Mouse (Mus musculus) midbrain, embryonic 14.5 days (tissue): ENCODE measurements around the gene Prkch. TPM values are rescaled to one million over a fixed set of nuclear protein-coding genes. Genes with fewer than 3 reads are reported as not detected.

Source experiments
- ATAC-seq: fragments of 200-750 bp; cut with Nextera tagmentation; 2 replicates; pipeline ENCODE4 v1.8.0; 2017; ENCODE audit warnings: moderate number of reproducible peaks, moderate library complexity; ENCODE audit not compliant: low FRiP score, low TSS enrichment
- DNase-seq: peaks from one replicate; pipeline ENCODE4 v3.0.0-alpha.2; 2015
- H3K27ac ChIP-seq: fragments of 300-500 bp; sonication (generic); replicated peaks from 2 replicates; pipeline ENCODE4 v1.5.1; 2014; ENCODE audit warnings: mild to moderate bottlenecking, low read depth, low read length, moderate library complexity
- H3K27me3 ChIP-seq: fragments of 300-500 bp; sonication (generic); 2 replicates; pipeline ENCODE4 v1.6.1; 2014; ENCODE audit warnings: low read length, control low read depth, mixed read lengths; ENCODE audit not compliant: control insufficient read depth, insufficient read depth
- H3K36me3 ChIP-seq: fragments of 300-500 bp; sonication (generic); 2 replicates; pipeline ENCODE4 v1.6.1; 2014; ENCODE audit warnings: low read length, control low read depth; ENCODE audit not compliant: control insufficient read depth, insufficient read depth
- H3K4me1 ChIP-seq: fragments of 300-500 bp; sonication (generic); 2 replicates; pipeline ENCODE4 v1.6.1; 2014; ENCODE audit warnings: mild to moderate bottlenecking, antibody characterized with exemption, low read length, control low read depth; ENCODE audit not compliant: control insufficient read depth, insufficient read depth
- H3K4me2 ChIP-seq: fragments of 300-500 bp; sonication (generic); 2 replicates; pipeline ENCODE4 v1.6.1; 2014; ENCODE audit warnings: mild to moderate bottlenecking, low read length, moderate library complexity
- H3K4me3 ChIP-seq: fragments of 300-500 bp; sonication (generic); replicated peaks from 2 replicates; pipeline ENCODE4 v1.5.1; 2014; ENCODE audit warnings: low read depth, low read length
- H3K9ac ChIP-seq: fragments of 300-500 bp; sonication (generic); replicated peaks from 2 replicates; pipeline ENCODE4 v1.6.1; 2014; ENCODE audit warnings: mild to moderate bottlenecking, low read length, moderate library complexity
- H3K9me3 ChIP-seq: fragments of 300-500 bp; sonication (generic); 2 replicates; pipeline ENCODE4 v1.6.1; 2016; ENCODE audit warnings: low read length, control low read depth, mixed read lengths; ENCODE audit not compliant: control insufficient read depth
- WGBS: fragments of 180-500 bp; shearing (Covaris S2); extraction: QIAGEN DNeasy Blood & Tissue Kit; methylation state at CpG from one replicate; pipeline ENCODE4 v1.1.7; 2014; 5-methylcytosine and 5-hydroxymethylcytosine counted together
- polyA plus RNA-seq: library from polyadenylated mRNA; unstranded; fragments of >200 nt; fragmentation: Nextera tagmentation; extraction: Ambion mirVana; gene quantifications from 2 replicates; pipeline ENCODE4 v1.2.1, GENCODE M21; 2014

The Prkch gene
- polyA plus RNA-seq, 1 experiment from 2014 or later: 8.7 TPM

DNA sequence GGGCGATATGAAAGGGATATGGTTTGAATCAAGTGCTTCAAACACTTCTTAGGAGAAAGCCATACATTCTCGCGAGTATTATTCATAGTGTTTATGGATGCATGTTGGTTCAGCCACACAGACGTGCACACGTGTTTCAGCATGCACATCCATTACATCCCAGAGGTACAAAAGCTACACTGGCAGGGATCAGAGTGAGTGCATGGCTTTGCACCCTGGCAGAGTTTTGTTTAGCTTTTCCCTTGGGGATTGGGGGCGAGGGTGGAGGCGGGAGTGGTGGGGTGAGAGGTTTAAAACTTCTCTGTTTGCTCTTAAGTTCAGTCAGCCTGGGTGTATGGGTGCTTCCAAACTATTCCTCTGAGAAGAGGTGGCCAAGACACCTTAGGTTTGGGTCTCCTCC lies 1.3 kb downstream of the Prkch start:
- DNase-seq (peak; percentile 39), ATAC-seq (no peak)
- Histone ChIP-seq H3K9ac (peak overlapping the region; percentile 70; the same call in 1 of the 2 replicates), H3K4me1 (peaks cover 15% of the 10 kb centered on the region), H3K27me3 (peaks cover 15% of the 10 kb centered on the region), H3K27ac (no peak overlapping the region), H3K4me2 (peak overlapping the region; percentile 93), H3K9me3 (no peaks in the 10 kb centered on the region), H3K36me3 (no peaks in the 10 kb centered on the region), H3K4me3 (peak overlapping the region; percentile 73)
- under 1% methylated on average over 7 of the region's 7 CpGs for WGBS

DNA sequence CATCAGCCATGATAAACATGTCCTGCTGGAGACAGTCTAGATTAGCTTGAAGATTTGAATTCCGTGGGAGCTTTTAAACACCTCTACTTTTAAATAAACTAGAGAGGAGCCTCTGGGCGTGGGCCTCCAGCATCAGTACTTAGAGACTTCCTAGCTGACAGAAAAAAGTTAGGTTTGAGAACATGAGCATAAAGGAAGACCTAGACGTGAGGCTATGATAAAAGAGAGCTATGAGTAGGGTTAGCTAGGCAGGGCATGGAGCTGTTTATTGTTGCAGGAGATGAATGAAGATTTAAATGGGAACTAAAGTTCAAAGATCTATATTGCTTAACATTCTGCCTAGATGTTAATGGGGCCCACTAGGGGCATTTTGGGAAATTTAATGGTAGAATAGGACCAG lies 2.7 kb downstream of the Prkch start:
- Histone ChIP-seq H3K27ac (no peak overlapping the region), H3K9ac (no peak overlapping the region), H3K9me3 (no peaks in the 10 kb centered on the region), H3K4me3 (no peak overlapping the region), H3K27me3 (peaks cover 15% of the 10 kb centered on the region), H3K4me2 (no peak overlapping the region), H3K36me3 (no peaks in the 10 kb centered on the region), H3K4me1 (peaks cover 15% of the 10 kb centered on the region)
- 69% methylated on average over 3 of the region's 3 CpGs for WGBS
- DNase-seq: no peak
- ATAC-seq: no peak

DNA sequence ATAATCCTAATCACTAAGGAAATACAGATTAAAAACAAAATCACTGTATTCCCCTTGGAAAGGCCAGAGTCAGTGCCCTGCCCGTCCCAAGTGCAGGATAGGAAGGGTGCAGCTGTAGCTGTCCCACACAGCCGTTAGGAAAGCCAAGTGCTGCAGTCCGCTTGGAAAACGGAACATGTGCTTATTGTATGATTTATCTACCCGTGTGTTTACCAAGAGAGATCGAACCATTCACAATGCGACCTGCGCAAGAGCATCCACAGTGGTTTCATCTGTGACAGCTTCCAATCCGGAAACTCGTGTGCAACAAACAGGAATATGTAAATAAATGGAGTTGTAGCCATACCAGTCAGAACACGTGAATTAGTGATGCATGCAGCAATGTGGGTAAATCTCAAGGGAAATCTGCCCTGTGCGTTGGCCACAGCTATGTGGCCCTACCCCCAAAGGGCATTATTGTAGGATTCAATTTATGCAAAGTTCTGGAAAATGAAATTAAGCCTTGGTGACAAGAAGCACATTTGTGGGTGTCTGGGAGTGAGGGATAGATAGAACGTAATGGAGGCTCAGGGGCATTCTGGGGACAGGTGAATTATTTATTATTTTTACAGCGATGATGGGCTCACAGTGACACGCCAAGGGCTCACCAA lies 6.2 kb downstream of the Prkch start:
- DNase-seq (peak; percentile 8), ATAC-seq (no peak)
- H3K27ac ChIP-seq: no peak overlapping the region
- H3K4me1 ChIP-seq: peaks cover 5% of the 10 kb centered on the region; the same call in 1 of the 2 replicates
- H3K4me3 ChIP-seq: no peak overlapping the region
- H3K4me2 ChIP-seq: no peak overlapping the region
- H3K36me3 ChIP-seq: no peaks in the 10 kb centered on the region
- H3K27me3 ChIP-seq: peaks cover 10% of the 10 kb centered on the region
- H3K9me3 ChIP-seq: no peaks in the 10 kb centered on the region
- H3K9ac ChIP-seq: no peak overlapping the region
- 66% methylated on average over 15 of the region's 15 CpGs for WGBS

DNA sequence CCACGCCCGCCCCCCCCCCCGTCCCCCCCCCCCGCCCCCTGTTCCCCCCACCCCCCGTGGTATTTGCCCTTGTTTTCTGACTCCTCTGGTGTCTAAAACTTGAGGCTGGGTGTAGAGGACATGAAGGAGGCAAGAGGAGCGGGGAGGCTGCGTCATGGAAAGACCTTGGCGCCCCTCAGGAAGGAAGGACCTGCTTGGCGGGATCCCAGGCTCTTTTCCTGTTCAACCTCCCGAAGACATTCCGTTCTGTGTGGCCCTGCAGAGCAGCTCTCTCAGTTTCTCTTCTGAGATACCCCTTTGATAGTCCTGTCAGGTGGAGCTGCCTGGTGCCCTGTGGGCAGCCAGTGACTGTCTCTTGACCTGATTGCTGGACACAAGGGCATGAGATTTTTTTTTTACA lies 7.0 kb downstream of the Prkch start:
- H3K9ac ChIP-seq: no peak overlapping the region
- H3K36me3 ChIP-seq: no peaks in the 10 kb centered on the region
- no peak overlapping the region for H3K4me2 ChIP-seq
- no peak overlapping the region for H3K4me3 ChIP-seq
- peaks cover 3% of the 10 kb centered on the region; the same call in 1 of the 2 replicates for H3K27me3 ChIP-seq
- WGBS: 74% methylated on average over 9 of the region's 11 CpGs
- ATAC-seq: no peak
- H3K27ac ChIP-seq: no peak overlapping the region
- no peaks in the 10 kb centered on the region for H3K9me3 ChIP-seq
- no peak for DNase-seq
- H3K4me1 ChIP-seq: no peaks in the 10 kb centered on the region

DNA sequence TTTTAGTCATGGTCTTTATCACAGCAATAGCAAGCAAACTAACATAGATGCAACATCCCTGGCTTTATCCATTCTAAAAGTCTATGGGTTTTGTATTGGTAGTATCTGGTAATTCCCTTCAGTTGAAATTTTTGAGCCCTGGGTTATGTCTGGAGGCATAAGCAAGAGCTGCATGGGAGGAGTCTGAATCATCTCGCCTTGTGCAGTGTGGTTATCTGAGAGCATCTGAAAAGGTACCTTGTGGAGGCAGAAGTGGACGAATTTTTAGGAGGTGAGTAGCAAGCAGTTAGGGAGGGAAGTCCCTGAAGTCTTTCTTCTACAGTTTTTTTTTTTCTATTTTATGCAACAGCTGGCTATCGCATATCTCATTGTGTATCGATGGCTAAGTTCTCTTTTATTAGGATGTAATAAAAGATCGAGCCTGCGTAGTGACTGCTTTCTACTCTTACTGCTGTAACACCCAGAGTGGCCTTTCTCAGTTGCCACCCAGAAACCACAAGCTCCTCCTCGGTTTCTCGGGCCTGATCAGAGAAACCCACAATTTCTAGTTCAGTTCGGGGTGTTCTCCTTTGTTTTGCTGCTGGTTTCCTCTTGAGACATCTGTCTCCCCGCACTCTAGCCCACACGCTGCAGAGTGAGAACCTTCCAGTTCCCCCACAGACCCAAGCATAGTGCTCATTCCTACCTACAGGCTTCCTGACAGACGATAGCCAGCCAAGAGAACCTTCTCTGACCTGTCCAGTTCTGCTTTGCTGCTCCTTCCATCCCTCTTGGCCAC lies 8.6 kb downstream of the Prkch start:
- no peak overlapping the region for H3K9ac ChIP-seq
- H3K27me3 ChIP-seq: no peaks in the 10 kb centered on the region
- no peak overlapping the region for H3K27ac ChIP-seq
- no peaks in the 10 kb centered on the region for H3K4me1 ChIP-seq
- H3K4me2 ChIP-seq: no peak overlapping the region
- no peaks in the 10 kb centered on the region for H3K36me3 ChIP-seq
- 92% methylated on average over 12 of the region's 12 CpGs for WGBS
- no peaks in the 10 kb centered on the region for H3K9me3 ChIP-seq
- no peak overlapping the region for H3K4me3 ChIP-seq
- DNase-seq (no peak), ATAC-seq (no peak)

DNA sequence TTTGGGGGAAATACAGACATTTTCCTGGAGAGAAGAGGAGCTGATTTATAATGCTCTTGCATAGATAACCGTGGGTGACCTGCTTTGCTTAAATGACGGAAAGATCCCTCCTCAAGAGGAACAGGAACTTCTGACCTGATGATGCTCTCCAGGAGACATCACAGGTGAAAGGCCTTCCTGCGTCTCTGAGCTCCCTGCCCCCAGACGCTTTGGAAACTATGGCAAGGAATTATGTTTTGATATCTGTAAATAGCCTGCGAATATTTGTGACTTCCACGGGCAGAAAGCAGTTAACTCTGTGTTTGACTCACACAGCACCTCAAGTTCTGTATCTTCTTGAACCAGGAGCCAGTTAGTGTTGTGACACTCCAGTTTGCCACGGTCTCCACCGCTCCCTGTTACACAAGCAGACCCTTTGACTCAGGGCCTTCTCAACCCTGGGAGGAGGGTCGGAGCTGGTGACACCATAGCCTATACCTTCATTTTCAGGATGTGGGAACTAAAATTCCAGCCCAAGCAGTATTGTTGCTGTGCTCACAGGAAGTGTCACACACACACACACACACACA lies 9.7 kb downstream of the Prkch start:
- Histone ChIP-seq H3K27ac (no peak overlapping the region), H3K4me1 (no peaks in the 10 kb centered on the region), H3K36me3 (no peaks in the 10 kb centered on the region), H3K27me3 (no peaks in the 10 kb centered on the region), H3K4me3 (no peak overlapping the region), H3K9me3 (no peaks in the 10 kb centered on the region), H3K9ac (no peak overlapping the region), H3K4me2 (no peak overlapping the region)
- WGBS: 93% methylated on average over 9 of the region's 9 CpGs
- DNase-seq (no peak), ATAC-seq (no peak)

DNA sequence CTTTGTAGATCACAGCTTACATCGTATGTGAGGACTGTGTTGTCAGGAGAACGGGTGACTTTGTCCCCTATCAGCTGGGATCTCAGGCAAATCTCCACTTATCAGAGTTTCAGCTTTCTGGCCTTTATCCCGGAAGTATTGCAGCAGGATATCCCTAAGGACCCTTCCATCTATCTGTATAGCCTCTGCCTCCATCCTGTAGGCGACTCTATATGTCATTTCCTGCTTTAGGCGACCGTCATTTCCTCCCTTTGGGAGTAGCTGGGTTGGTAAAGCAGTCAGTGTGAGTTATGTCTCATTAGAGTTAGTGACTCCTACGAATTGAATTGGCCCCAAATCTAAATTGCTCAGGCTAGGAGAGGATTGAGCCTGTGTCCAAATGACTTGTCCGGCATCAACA lies 10.6 kb downstream of the Prkch start:
- ATAC-seq: no peak
- no peak overlapping the region for H3K4me3 ChIP-seq
- no peaks in the 10 kb centered on the region for H3K36me3 ChIP-seq
- H3K9me3 ChIP-seq: no peaks in the 10 kb centered on the region
- H3K4me1 ChIP-seq: no peaks in the 10 kb centered on the region
- no peaks in the 10 kb centered on the region for H3K27me3 ChIP-seq
- 90% methylated on average over 8 of the region's 8 CpGs for WGBS
- no peak for DNase-seq
- no peak overlapping the region for H3K27ac ChIP-seq
- H3K9ac ChIP-seq: no peak overlapping the region
- no peak overlapping the region for H3K4me2 ChIP-seq

DNA sequence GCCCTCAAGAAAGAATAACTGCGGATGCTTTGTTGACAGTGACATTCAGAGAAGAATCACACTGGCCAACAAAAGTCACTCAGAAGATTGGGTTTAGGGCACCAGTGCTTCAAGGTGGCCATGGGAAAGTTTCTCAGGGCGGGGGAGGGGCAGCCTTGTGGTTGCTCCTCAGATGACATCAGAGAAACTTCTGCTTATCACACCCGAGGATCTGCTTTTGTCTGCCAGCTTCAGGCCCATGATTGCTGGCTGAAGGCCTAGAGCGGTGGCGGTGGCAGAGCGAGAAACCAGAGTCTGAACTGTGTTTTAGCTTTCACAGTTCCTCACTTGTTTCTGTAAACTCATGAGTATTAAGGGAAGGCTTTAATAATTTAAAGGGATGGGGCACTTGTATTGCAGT lies 13.6 kb downstream of the Prkch start:
- no peaks in the 10 kb centered on the region for H3K27me3 ChIP-seq
- no peak for DNase-seq
- H3K27ac ChIP-seq: no peak overlapping the region
- no peak for ATAC-seq
- H3K4me1 ChIP-seq: 0 out of 2 replicates have a peak, but pooled peaks cover 3% of the 10 kb centered on the region
- no peak overlapping the region for H3K9ac ChIP-seq
- no peak overlapping the region for H3K4me2 ChIP-seq
- H3K36me3 ChIP-seq: no peaks in the 10 kb centered on the region
- H3K4me3 ChIP-seq: no peak overlapping the region
- WGBS: 71% methylated on average over 6 of the region's 6 CpGs
- H3K9me3 ChIP-seq: no peaks in the 10 kb centered on the region
